Mouse (Mus musculus) splenic B cell, adult 2 months (primary cell): ENCODE data around the gene 2010300C02Rik.

Experiments used
- DNase-seq: peaks from one replicate; pipeline ENCODE4 v3.0.0-alpha.2; 2011; ENCODE audit warnings: low read depth, low spot score
- H3K27me3 ChIP-seq: 2 replicates; pipeline ENCODE4 v1.6.1; 2012; ENCODE audit warnings: mild to moderate bottlenecking, low read length, moderate library complexity, mixed read lengths; ENCODE audit not compliant: control insufficient read depth, poor library complexity, insufficient read depth, severe bottlenecking
- H3K36me3 ChIP-seq: 2 replicates; pipeline ENCODE4 v1.6.1; 2012; ENCODE audit warnings: mild to moderate bottlenecking, low read length, moderate library complexity, mixed read lengths; ENCODE audit not compliant: control insufficient read depth, poor library complexity, insufficient read depth, severe bottlenecking

Gene 2010300C02Rik

GRCm38 (mm10) chr1:37719761-37720640 is at the start of gene 2010300C02Rik:
Gene 2010300C02Rik (minus strand): TSS chr1:37720085.
- Histone ChIP-seq H3K27me3 (no peaks in the 10 kb centered on the region), H3K36me3 (no peaks in the 10 kb centered on the region)
- DNase-seq, result peak; percentile 29

- DNase-seq, result no peak
- H3K27me3 ChIP-seq, result no peaks in the 10 kb centered on the region
- H3K36me3 ChIP-seq, result no peaks in the 10 kb centered on the region
Observed at GRCm38 (mm10) chr1:37759407-37759806, 39.5 kb upstream of the 2010300C02Rik start.

GRCm38 (mm10) chr1:37744650-37745259 is 24.9 kb upstream of the 2010300C02Rik start:
- no peak for DNase-seq
- no peaks in the 10 kb centered on the region for H3K36me3 ChIP-seq

GRCm38 (mm10) chr1:37742602-37743270 is 22.9 kb upstream of the 2010300C02Rik start:
- Histone ChIP-seq H3K27me3 (no peaks in the 10 kb centered on the region), H3K36me3 (no peaks in the 10 kb centered on the region)
- DNase-seq, result no peak

More at GRCm38 (mm10) chr1:37744650-37745259, 24.9 kb upstream of the 2010300C02Rik start:
- H3K27me3 ChIP-seq, result no peaks in the 10 kb centered on the region

- H3K36me3 ChIP-seq, result no peaks in the 10 kb centered on the region
- no peak for DNase-seq
- no peaks in the 10 kb centered on the region for H3K27me3 ChIP-seq
Observed at GRCm38 (mm10) chr1:37742126-37742525, 22.2 kb upstream of the 2010300C02Rik start.

GRCm38 (mm10) chr1:37740161-37740802 is 20.4 kb upstream of the 2010300C02Rik start:
- Histone ChIP-seq H3K36me3 (no peaks in the 10 kb centered on the region), H3K27me3 (no peaks in the 10 kb centered on the region)
- no peak for DNase-seq

GRCm38 (mm10) chr1:37738895-37739294 is 19.0 kb upstream of the 2010300C02Rik start:
- H3K27me3 ChIP-seq, result no peaks in the 10 kb centered on the region
- no peaks in the 10 kb centered on the region for H3K36me3 ChIP-seq
- DNase-seq, result no peak

- H3K36me3 ChIP-seq, result no peaks in the 10 kb centered on the region
- no peak for DNase-seq
- no peaks in the 10 kb centered on the region for H3K27me3 ChIP-seq
Observed at GRCm38 (mm10) chr1:37737045-37737444, 17.2 kb upstream of the 2010300C02Rik start.

- no peak for DNase-seq
- Histone ChIP-seq H3K36me3 (no peaks in the 10 kb centered on the region), H3K27me3 (no peaks in the 10 kb centered on the region)
Observed at GRCm38 (mm10) chr1:37735932-37736331, 16.0 kb upstream of the 2010300C02Rik start.

GRCm38 (mm10) chr1:37734841-37735240 is 15.0 kb upstream of the 2010300C02Rik start:
- Histone ChIP-seq H3K36me3 (no peaks in the 10 kb centered on the region), H3K27me3 (no peaks in the 10 kb centered on the region)
- DNase-seq, result no peak

- DNase-seq, result no peak
- Histone ChIP-seq H3K36me3 (no peaks in the 10 kb centered on the region), H3K27me3 (no peaks in the 10 kb centered on the region)
Observed at GRCm38 (mm10) chr1:37729353-37729752, 9.5 kb upstream of the 2010300C02Rik start.

- H3K36me3 ChIP-seq, result no peaks in the 10 kb centered on the region
- no peak for DNase-seq
- H3K27me3 ChIP-seq, result no peaks in the 10 kb centered on the region
Observed at GRCm38 (mm10) chr1:37728053-37728452, 8.2 kb upstream of the 2010300C02Rik start.

GRCm38 (mm10) chr1:37727186-37727585 is 7.3 kb upstream of the 2010300C02Rik start:
- Histone ChIP-seq H3K27me3 (no peaks in the 10 kb centered on the region), H3K36me3 (no peaks in the 10 kb centered on the region)
- DNase-seq, result no peak

GRCm38 (mm10) chr1:37726426-37726825 is 6.5 kb upstream of the 2010300C02Rik start:
- Histone ChIP-seq H3K27me3 (no peaks in the 10 kb centered on the region), H3K36me3 (no peaks in the 10 kb centered on the region)
- no peak for DNase-seq
